Mouse (Mus musculus): ENCODE measurements at regions not wholly inside any gene's neighbourhood (a gene's known extent, or its start where the extent isn't known, plus 50 kb on each side); places are given as distances from the start of the nearest gene placed in this dataset.

DNA sequence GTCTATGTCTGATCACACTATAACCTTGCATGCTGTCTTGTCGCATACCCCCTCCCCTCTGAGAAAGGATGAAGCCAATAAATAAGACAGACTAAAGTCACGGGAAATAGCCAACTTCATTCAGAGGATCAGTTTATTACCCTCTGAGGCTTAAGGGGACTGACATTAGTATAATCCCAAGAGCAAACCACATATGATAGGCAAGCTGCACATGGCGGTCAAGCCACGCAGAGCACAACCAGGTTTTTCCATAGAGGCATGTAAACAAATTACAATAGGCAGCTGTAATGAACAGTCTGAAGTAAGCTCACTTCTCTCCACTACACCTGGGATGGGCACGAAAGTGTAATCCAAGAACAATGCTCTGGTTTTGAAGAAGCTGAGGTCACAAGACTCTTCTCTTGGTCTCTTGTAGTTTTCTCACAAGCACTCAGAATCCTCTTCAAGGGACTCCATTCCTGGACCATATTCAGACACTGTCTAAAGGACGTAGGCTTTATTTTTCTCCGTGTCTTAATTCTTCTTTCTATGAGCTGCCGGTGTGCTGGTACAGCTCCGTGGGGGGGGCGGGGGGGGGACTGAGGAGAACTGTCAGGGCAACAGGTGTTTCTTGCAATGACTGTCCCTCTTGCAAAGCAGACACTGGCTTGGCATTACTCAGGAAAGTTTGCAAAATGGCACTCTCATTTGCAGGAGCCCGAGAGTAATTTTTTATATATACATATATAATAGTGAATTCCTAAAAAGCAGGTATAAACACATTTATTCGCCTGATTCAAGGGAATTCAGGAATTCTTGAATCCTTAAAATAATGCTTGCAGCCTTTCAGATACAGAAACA lies 118.4 kb upstream of the Itga4 start:
- no peak for DNase-seq

DNA sequence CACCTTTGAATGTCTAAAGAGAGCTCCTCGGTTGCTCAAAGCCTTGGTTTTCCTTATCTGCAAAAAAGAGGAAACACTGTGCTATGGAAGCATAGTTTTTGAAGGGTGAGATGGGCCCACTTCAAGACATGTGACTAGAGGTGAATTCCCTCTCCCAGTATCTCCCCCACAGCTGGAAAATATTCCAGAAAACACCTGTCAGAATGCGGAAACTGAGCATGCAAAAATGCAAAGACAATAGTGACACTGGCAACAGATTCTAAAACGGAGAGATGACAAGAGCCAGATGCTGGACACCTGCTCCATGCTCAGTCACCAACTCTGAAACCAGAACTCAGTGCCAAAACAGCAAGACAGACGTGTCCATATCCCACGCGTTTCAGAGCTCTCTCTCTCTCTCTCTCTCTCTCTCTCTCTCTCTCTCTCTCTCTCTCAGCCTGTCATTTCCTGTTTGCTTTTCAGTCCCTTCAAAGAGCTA lies 117.5 kb upstream of the Itga4 start:
- DNase-seq = no peak

DNA sequence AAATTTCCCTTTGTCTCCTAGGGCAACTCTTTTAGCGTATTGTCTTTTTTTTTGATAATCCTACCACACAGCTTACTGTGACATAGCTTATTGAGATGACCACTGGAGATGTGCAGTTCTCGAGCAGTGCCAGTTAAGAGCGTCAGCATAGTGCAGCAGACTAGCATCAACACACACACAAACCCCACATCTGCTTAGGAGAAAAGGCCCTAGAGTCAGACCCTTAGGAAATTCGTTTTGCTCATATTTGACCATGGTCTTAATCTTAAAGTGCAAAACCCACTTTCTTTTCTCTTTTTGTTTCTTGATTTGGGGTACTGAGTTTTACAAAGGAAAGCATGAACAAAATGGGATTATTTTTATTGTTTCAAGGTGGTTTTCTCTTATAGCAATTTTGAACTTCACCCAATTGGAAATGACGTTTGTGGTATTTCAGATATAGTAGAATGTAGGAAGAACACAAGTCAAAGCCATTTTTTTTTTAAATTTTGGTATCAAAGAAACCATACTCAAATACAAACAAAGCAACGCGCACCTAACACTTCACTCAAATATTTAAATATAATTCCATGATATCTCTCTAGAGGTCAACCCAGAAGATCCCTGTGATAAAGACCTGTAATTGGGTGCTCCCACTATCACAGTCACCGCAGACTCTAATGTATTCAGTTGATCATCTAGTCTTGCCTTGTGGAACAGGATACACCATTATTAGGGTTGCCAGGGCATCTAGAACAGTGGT lies 116.7 kb upstream of the Itga4 start:
- no peak for DNase-seq

DNA sequence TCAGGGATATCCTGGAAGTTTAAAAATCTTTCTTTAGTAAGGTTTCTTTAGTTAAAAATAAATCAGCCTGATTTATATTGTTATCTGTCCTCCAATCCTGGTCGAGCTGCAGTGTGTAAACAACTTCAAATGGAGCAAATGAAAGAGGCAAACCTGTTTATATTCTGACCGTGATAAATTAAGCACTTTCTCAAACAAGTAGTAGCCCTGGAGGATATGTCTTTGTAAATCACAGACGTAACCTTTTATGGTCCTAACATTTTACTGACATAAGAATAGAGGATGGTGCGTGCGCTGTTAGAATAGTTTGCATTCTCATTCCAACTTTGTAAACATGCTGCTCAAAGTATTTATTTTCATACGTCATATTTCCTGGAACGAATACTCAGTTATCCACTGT lies 113.3 kb upstream of the Itga4 start:
- no peak for DNase-seq

DNA sequence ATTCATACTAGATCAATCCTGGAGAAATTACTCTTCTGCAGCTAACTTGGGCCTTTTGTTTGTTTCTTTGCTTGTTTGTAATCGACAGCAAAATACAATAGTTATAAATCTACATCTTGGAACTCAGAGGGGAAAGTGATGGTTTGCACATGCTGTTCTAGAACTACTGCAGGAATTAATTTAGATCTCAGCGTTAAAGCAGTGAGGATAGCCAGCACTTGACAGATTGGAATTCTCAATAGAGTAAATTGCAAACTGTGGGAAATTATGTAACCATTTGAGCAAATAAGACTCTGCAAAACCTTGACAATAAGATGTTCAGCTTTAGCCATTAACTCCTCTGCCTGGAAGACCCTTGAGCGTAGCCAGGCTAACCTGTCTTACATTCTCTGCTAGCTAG lies 112.0 kb upstream of the Itga4 start:
- no peak for DNase-seq

DNA sequence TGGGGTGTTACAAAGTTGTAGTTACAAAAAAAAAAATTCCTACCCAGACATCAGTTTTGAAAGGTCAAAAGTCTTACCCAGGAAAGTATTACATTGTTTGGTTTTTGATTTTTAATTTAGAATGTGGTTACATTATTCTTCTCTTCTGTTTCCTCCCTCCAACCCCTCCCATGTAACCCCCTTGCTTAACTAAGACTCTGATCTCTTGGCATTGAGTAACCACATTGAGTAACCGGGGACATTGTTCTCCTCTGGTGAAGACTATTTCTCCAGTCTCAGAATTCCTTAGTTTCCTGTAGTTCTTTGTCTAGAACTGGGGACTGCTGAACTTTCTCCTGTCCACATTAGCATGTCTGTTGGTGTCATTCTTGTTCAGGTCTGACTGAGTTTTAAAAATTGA lies 109.3 kb upstream of the Itga4 start:
- no peak for DNase-seq

DNA sequence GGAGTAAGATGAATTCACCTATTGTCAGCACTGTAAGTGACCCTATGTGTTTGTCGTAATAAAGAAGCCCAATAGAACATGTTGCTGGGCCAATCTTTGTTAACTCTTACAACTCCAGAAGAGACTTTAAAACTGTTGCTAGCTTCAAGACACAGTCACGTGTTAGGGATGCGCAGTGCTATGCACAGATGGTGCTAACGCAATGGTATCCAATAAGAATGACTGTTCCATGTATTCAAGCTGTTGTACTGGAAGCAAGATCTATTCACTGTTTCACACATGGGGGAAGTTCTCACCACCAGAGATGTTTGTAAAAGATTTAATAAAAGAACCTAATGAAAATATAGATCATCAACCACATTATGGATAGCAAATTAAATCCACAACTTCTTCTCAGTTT lies 108.7 kb upstream of the Itga4 start:
- no peak for DNase-seq

DNA sequence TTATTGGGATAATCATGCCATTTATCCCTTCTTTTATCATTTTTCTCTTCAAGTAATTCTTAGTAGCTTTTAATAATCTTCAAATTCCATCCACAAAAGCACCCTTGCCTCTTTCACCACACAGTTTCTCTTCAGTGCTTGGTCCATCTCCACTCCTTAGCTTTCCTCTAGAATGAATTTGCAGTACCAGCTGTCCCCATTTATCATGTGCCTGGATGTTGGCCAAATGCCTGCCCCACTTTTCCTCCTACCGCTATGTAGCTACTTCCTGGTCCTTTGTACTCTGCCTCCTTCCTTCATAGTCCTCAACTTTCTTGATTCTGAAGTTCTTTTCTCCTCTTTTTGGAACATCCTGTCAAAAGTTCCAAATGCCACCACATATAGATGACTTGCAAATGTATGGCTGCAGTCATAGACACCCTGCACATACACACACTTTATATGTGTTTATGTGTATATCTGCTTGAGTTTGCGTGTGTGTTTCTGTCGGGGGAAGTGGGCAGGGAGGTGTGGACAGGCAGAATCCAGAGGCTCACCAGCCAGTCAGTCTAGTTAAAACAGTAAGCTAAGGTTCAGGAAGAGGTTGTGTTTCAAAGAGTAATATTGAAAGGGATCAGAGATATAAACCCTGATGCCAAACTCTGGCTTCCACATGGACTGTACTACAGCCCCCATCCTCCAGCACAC lies 106.1 kb upstream of the Itga4 start:
- peak; percentile 4 for DNase-seq

DNA sequence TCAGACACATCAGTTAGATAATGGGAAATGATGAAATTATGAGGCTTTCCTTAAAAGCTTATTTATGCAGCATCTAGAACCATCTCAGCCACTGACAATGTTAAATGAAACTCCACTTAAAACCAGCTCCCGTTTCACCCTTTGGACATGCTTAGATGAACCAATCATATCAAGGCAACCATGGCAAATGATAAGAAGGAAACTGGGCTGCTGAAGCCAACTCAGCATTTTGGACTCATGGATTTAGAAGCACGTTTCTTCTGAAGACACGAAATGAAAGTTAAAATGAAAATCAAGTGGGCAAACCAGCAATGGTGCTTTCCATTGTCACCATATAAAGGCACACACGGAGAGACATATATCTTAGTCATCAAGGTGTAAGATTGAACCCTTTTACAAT lies 103.6 kb upstream of the Itga4 start:
- DNase-seq = no peak

DNA sequence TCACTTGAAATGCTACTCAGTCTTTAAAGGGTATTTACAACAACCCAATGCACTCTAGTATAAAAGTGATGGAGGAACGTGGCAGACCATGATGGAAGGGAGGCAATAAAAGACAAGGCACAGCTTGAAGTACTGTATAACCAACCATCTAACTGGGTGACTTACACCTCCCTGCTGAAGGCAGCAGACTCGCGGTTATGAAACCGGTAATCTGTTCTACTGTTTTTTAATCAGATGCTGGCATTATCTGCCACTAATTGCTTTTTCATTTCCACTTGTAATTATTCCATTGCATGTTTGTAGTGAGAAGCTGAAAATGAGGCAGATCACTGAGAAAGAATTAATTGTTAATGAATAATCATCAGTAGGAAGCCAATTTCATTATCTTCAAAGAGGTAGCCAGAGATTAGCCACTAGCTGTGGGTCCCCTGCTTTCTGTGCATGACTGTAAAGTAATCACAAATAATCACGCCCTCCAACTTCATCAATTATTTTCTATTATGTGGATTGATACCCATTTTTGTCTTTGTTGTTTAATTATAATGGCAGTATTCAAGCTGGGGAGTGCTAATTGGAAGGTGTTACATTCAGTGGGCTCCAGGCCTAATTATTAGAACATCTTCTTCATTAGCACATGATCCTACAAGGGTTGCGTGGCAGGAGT lies 103.1 kb upstream of the Itga4 start:
- DNase-seq = no peak

DNA sequence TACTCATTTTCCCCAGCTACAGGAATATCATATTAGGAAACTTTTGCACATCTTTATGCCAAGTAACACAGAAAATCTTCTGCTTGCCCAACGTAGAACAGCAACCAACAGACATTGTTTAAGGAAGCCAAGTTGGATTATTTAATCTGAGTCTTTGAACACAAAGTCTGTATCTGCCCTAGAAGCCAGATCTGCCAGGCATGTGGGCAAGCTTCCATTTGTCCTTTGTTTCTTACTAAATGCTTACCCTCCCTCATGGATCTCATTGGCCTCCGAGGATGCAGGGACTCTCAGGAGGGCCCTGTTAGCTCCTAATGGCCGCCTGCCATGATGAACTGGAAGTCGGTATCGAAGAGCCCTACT lies 102.5 kb upstream of the Itga4 start:
- DNase-seq = no peak

DNA sequence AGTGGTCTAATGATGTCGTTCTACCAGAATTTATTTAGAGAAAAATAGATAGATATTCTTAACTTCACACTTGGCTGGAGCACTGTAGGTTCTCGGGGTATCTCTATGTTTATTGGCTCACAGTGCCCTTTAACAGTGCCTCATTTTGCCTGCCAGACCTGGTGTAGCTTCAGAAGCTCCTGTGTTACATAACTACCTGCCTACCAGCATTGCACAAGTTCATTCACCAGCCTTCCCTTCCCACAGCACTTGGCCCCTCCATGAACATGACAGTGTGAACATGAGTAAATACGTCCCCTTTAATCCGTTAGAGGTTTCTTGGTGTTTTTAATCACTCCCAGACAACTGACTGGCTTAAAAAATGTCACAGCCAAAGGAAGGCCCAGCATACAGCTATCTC lies 102.2 kb upstream of the Itga4 start:
- DNase-seq = no peak

DNA sequence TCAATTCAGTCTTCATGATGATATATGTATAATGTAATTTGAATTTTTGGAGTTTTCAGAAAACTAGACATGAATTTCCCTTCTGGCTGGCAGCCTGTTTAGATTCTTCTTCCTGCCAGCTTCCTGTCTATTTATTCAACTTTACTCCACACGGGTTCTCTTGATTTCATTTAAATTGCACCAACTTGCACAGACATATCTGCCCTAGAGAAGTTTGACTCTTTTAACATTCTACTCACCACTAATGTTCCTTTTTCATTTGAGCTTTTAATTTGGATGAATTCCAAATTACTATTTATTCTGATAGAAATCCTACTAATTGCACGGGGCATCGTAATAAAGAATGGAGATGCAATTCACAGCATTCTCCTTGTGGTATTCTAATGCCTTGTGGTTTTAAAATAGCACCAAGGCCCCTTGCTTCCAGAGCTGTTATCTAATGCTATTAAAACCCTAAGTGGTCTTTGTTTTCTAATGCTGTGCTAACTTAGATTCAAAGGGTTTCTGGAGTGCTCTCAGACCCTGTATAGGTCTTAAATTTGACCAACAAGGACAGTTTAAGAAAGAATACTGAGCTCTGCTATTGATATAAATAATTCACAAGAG lies 96.7 kb upstream of the Itga4 start:
- no peak for DNase-seq

DNA sequence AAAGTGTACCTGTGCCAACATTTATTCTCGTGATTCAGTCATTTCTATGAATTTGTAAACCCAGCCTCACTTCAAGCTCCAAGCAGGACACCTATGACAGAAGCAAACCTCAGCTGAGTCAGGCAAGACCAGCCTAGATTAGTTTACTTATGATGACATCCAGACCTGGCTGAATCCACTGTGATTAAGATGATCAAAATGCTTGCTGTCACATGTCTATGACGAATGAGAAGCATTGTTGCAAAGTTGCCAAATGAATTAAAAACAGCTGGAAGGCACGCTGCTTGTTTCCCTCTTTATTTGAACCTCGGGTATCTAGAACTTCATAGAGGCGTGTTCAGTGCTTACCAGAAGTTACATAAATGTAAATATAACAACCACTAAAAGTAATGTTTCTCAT lies 95.9 kb upstream of the Itga4 start:
- DNase-seq = no peak

DNA sequence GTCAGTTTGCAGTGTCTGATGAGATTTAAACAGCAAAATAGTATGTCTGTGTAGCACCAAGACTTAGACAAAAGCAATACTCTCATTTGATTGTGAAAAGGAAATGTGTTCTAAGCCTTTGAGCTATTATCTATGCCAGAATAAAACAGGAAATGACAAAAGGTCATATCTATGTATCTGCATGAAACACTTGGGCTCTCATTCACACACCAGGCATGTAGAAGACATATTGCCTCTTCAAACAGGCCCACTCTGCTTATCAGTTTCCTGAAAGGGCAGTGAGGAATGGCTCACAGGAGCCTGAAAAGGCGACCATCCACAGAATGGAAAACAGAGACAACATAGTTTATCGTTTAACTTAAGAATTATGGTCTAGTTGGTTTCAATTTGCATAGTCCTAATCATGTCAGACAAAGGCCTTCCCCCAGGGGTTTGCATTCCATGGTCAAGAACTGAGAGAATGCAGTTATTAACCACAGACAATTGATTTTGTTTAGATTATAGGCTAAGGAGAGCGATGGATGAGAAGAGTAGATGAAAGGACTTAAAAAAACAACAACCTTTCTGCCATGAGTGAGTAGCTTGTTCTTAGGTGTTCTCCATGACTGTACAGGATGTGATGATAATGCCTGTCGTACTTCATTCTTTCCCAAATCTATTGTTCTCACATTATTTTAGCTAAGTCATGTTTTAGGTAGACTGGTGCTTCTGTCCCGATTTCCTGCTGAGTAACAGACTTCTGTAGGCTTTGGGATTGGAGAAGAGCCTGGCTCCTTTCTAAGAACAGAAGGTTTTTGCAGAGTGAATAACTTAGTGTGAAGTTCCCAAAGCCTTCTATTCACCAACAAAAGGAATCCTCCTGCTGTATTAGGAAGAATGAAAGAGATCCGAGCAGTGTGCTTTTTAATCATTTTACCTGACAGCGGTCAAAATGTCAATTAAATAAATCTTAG lies 82.0 kb upstream of the Itga4 start:
- DNase-seq = no peak

DNA sequence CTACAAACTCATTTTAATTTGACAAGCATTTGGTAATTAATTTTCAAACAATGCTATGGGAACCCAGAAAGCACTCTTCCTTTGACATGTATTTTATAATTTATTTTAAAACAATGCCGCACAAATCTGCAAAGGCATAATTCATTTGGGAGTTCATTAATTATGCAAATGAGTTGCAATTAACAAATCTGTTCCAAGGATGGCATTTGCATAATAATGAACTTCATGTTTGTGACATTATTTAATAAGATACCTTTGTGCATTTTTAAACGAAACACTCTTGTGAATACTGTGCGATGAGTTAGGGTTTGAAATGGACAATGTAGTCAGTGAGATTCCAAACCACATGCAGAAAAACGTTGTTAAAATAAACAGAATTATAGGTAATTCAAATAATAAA lies 80.9 kb upstream of the Itga4 start:
- DNase-seq = no peak

DNA sequence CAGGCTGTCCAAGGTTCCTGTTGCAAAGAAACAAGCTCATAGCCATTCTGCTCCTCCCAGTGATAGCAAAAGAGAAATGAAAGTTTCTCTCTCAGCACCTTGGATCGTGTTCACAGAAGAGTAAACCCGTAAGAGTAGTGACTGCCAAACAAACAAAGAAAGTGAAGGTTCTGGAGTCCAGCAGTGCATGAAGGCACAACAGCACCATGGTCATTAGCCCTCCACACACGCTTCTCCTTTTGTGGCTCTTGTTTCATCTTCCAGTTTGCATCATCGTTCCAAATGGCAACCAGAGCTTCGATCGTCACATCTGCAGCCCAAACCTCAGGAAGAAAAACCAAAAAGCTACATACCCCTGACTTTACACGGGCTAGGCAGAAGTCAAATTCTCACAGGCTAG lies 74.4 kb upstream of the Itga4 start:
- no peak for DNase-seq

DNA sequence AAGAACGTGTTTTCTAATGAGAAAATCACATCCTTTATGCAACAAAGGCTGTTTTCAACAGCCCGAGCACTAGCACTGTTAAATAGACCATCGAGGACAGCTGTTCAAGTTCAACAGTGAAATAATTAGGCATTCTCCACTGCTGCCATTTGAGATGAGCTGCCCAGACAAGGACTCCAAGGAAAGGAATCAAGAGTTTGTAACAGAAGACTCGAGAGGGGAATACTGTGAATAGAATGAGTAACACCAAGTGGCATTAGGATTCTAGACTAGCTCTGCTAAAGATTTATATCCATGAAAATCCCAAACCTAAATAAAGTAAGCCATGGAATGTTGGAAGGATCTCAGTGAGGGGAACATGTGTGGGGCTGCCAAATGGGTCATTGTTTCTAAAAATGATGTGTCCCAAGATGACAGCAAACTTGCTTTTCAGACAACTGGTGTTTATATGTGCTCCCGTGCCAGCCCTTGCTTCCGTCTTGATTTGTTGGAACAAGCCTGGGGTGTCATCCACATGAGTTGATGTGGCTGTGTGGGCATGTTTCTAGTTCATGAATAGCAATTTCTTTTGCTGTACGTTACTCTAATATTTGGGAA lies 72.1 kb upstream of the Itga4 start:
- no peak for DNase-seq

DNA sequence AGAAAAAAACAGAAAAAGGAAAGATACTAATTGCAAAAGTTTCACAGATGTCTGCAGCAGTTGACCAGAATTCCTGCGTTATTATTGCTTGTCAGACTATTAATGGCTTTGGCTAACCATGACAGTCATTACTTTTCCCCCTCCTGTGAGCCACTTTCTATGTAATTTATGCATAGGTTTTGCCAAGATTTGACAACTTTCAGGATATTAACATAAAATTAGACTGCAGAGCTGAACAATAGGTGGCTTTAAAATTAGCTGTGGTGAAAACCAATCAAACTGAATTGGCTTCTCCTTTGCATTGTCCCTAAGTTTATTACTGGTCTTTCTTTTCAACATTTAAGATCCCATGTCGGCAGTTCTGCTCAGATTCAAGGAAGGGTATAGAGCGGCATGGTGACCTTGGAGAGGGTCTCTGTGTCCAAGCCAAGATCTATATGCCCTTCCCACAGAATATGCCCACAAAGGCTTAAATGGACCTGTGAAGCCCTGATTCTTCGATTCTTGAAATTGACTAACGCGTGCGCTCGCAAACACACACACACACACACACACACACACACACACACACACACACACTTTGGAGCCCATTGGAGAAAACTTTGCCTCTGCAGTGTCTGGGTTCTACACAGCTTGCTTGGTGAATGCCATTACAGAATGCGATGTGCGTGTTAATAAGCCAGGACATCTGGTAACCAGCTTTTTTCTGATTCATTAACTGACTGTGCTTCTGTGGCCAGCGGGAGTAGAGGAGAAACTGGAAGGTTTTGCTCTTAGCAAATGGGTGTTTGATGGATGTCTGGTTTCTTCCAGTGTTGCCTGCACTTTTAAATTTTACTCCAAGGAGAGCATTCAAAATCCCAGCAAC lies 69.8 kb upstream of the Itga4 start:
- DNase-seq = no peak

DNA sequence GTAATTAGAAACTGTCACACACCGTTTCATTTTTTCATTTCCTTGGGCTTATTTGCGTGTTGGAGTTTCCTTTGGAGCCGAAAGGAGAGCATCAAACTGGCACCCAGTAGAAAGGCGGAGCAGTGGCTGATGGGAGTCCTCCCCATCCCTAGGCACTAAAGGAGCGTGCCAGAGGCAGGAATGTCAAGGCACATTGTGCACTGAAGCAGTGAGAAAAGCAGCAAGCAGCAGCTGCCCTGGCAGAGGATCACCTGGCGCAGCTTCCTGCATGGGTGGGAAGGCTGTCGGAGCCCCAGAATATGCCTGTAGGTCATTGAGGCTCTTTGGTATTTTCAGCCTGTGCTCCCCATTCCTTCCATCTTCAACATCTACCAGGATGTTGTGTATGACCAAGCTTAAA lies 68.3 kb upstream of the Itga4 start:
- DNase-seq = no peak

Data from cerebellum, adult 11 months (tissue).